ENCODE assay signal across 19 mouse cellular contexts in the genomic region with DNA sequence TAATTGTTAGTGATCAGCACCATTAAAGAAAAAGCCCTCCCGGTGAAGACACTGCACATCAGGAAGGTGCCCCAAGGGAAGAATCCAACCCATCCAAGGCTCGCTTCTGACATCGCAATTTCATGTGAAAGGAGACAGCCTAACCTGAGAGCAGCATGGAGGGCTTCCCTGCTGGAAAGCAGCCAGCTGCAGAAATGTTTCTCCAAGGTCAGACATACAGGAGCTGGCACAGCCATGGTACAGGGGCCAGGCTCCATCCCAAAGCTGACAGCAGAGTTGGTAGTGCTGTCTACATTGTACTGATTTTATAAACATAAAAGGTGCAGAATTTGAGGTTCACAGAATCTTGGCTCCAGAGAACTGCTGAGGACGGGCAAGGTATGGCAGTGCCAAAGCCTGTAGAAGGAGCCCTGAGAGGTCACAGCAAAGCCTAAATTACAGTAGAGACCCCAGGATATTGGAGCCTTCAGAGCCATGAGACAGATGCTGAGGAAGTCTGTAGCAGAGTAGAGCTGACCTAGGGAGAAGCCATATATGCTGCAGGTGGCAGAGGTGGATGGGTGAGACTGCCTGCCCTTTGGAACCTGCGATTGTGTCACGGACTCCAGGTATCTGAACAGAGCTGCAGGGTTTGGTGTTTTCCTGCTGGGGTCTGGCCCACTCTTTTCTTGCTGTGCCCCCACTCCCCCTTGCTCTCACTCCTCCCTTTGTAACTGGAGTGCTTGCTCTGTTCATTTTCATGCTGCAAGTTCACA. TPM values are rescaled to one million over a fixed set of nuclear protein-coding genes. Genes with fewer than 3 reads are reported as not detected.
DNase-seq lines count a peak whose midpoint lies in the region; ATAC-seq and TF ChIP-seq lines count a peak whose summit lies in the region.
"Had no signal": no experiment of that assay in that cellular context is flagged by ENCODE, and none has a peak within 500 bp of the region (broad histone marks: within the 10 kb centered on the region; RNA-seq: fewer than 3 reads in every experiment).

No protein-coding gene starts in this region.

- H3K9ac ChIP-seq in heart, embryonic 15.5 days: no peak overlapping the region
- no peak overlapping the region for H3K9ac ChIP-seq in hindbrain, postnatal 0 days (replicated peaks; ENCODE audit: low read length)
- H3K9ac ChIP-seq in hindbrain, embryonic 14.5 days: no peak overlapping the region
- no peak overlapping the region for H3K9ac ChIP-seq in intestine, embryonic 16.5 days (ENCODE audit: low read depth, low read length)
- H3K9ac ChIP-seq: forebrain, embryonic 13.5 days; forebrain, postnatal 0 days; hindbrain, embryonic 13.5 days had no signal

- no peak overlapping the region for H3K4me2 ChIP-seq in heart, embryonic 15.5 days
- H3K4me2 ChIP-seq in hindbrain, postnatal 0 days (ENCODE audit: low read depth, low read length): no peak overlapping the region
- no peak overlapping the region for H3K4me2 ChIP-seq in hindbrain, embryonic 14.5 days (replicated peaks)
- no peak overlapping the region for H3K4me2 ChIP-seq in intestine, embryonic 16.5 days (ENCODE audit: low read depth, low read length)
- H3K4me2 ChIP-seq: forebrain, embryonic 13.5 days; heart, embryonic 11.5 days; hindbrain, embryonic 13.5 days had no signal

- TF ChIP-seq CTCF in hindbrain, postnatal 0 days (IDR thresholded peaks at IDR 0.05; ENCODE audit: low read depth): no peak

- H3K36me3 ChIP-seq in heart, embryonic 15.5 days: no peaks in the 10 kb centered on the region
- peaks cover 4% of the 10 kb centered on the region; the same call in 1 of the 2 replicates for H3K36me3 ChIP-seq in heart, embryonic 10.5 days
- H3K36me3 ChIP-seq in hindbrain, postnatal 0 days (ENCODE audit: insufficient read depth, low read length): no peaks in the 10 kb centered on the region
- H3K36me3 ChIP-seq in hindbrain, embryonic 14.5 days (replicated peaks; ENCODE audit: control insufficient read depth, insufficient read depth): no peaks in the 10 kb centered on the region
- no peaks in the 10 kb centered on the region for H3K36me3 ChIP-seq in intestine, embryonic 16.5 days (ENCODE audit: control insufficient read depth, insufficient read depth, low read length)

- ATAC-seq in heart, embryonic 15.5 days (replicated peaks; ENCODE audit: insufficient number of reproducible peaks, insufficient read depth, low FRiP score, low read depth): no peak
- ATAC-seq in hindbrain, postnatal 0 days: no peak
- no peak for ATAC-seq in hindbrain, embryonic 14.5 days (ENCODE audit: low FRiP score)
- peak; percentile 75 for ATAC-seq in intestine, embryonic 16.5 days
- ATAC-seq: forebrain, embryonic 13.5 days; forebrain, postnatal 0 days; Patski had no signal

- H3K4me1 ChIP-seq in heart, embryonic 15.5 days (replicated peaks): peaks cover 9% of the 10 kb centered on the region
- H3K4me1 ChIP-seq in heart, embryonic 10.5 days: 0 out of 2 replicates have a peak, but pooled peaks cover 3% of the 10 kb centered on the region
- H3K4me1 ChIP-seq in hindbrain, postnatal 0 days (ENCODE audit: insufficient read depth, low read length): no peaks in the 10 kb centered on the region
- H3K4me1 ChIP-seq in hindbrain, embryonic 14.5 days (replicated peaks; ENCODE audit: control insufficient read depth, insufficient read depth, low read length): no peaks in the 10 kb centered on the region
- peaks cover 7% of the 10 kb centered on the region for H3K4me1 ChIP-seq in intestine, embryonic 16.5 days (ENCODE audit: control insufficient read depth, insufficient read depth, low read length)
- H3K4me1 ChIP-seq: embryonic facial prominence, embryonic 10.5 days; forebrain, embryonic 13.5 days; hindbrain, embryonic 13.5 days had no signal

- WGBS in heart, embryonic 15.5 days: 71% methylated on average over 6 of the region's 6 CpGs
- 84% methylated on average over 6 of the region's 6 CpGs for WGBS in heart, embryonic 10.5 days
- 80% methylated on average over 6 of the region's 6 CpGs for WGBS in hindbrain, postnatal 0 days
- 82% methylated on average over 6 of the region's 6 CpGs for WGBS in hindbrain, embryonic 14.5 days
- 82% methylated on average over 6 of the region's 6 CpGs for WGBS in intestine, embryonic 16.5 days

- no peaks in the 10 kb centered on the region for H3K9me3 ChIP-seq in heart, embryonic 15.5 days (replicated peaks)
- no peaks in the 10 kb centered on the region for H3K9me3 ChIP-seq in heart, embryonic 10.5 days
- H3K9me3 ChIP-seq in hindbrain, postnatal 0 days (ENCODE audit: low read length): no peaks in the 10 kb centered on the region
- no peaks in the 10 kb centered on the region for H3K9me3 ChIP-seq in hindbrain, embryonic 14.5 days (ENCODE audit: control insufficient read depth, low read length)
- H3K9me3 ChIP-seq in intestine, embryonic 16.5 days (ENCODE audit: control insufficient read depth, low read length): no peaks in the 10 kb centered on the region
- H3K9me3 ChIP-seq: embryonic facial prominence, embryonic 10.5 days; forebrain, embryonic 13.5 days; hindbrain, embryonic 13.5 days had no signal

- H3K27me3 ChIP-seq in heart, embryonic 15.5 days: no peaks in the 10 kb centered on the region
- no peaks in the 10 kb centered on the region for H3K27me3 ChIP-seq in heart, embryonic 10.5 days (ENCODE audit: insufficient read depth, poor library complexity, severe bottlenecking)
- H3K27me3 ChIP-seq in hindbrain, postnatal 0 days (ENCODE audit: insufficient read depth, low read length): no peaks in the 10 kb centered on the region
- H3K27me3 ChIP-seq in hindbrain, embryonic 14.5 days (ENCODE audit: control insufficient read depth, insufficient read depth, low read length): no peaks in the 10 kb centered on the region
- no peaks in the 10 kb centered on the region for H3K27me3 ChIP-seq in intestine, embryonic 16.5 days (replicated peaks; ENCODE audit: control insufficient read depth, insufficient read depth, low read length)
- H3K27me3 ChIP-seq: CH12.LX; forebrain, embryonic 13.5 days; hindbrain, embryonic 13.5 days; Patski had no signal

- 0 out of 2 replicates have a peak overlapping the region, but pooled peaks have one; percentile 1 for H3K27ac ChIP-seq in heart, embryonic 15.5 days
- H3K27ac ChIP-seq in heart, embryonic 10.5 days: no peak overlapping the region
- H3K27ac ChIP-seq in hindbrain, postnatal 0 days: no peak overlapping the region
- H3K27ac ChIP-seq in hindbrain, embryonic 14.5 days: no peak overlapping the region
- H3K27ac ChIP-seq in intestine, embryonic 16.5 days (ENCODE audit: low read length): no peak overlapping the region
- H3K27ac ChIP-seq: embryonic facial prominence, embryonic 10.5 days; forebrain, embryonic 13.5 days; hindbrain, embryonic 13.5 days had no signal

- H3K4me3 ChIP-seq in heart, embryonic 15.5 days: no peak overlapping the region
- no peak overlapping the region for H3K4me3 ChIP-seq in heart, embryonic 10.5 days
- no peak overlapping the region for H3K4me3 ChIP-seq in hindbrain, postnatal 0 days (ENCODE audit: low read length)
- no peak overlapping the region for H3K4me3 ChIP-seq in hindbrain, embryonic 14.5 days (replicated peaks; ENCODE audit: low read length)
- H3K4me3 ChIP-seq in intestine, embryonic 16.5 days (ENCODE audit: low read length): no peak overlapping the region
- H3K4me3 ChIP-seq: embryonic facial prominence, embryonic 10.5 days; forebrain, embryonic 13.5 days; hindbrain, embryonic 13.5 days had no signal

- peak; percentile 16 for DNase-seq in adrenal gland, postnatal 25 days
- DNase-seq in adrenal gland, adult 2 months: no peak
- no peak for DNase-seq in heart, embryonic 10.5 days (ENCODE audit: low spot score)
- DNase-seq in hindbrain, postnatal 0 days (ENCODE audit: low spot score): peak; percentile 17
- DNase-seq in hindbrain, embryonic 14.5 days (ENCODE audit: low spot score): no peak
- DNase-seq in spleen, postnatal 36 days (ENCODE audit: low spot score in 2 of 2): no peak
- DNase-seq: cerebellum, adult 2 months; forebrain, postnatal 0 days; gastrocnemius, postnatal 14 days; kidney, adult 18-20 months; kidney, postnatal 10 days had no signal

RNA-seq across cellular contexts. Expression of gene Atf3, which starts 18.1 kb away (rescaled TPM):
- total RNA-seq in adrenal gland, postnatal 25 days (2021): 0.67 TPM in 1 of 2 replicates, not detected in the other
- 1 to 10 TPM; 3.0 to 3.6 TPM for total RNA-seq in adrenal gland, adult 2 months (2021)
- polyA plus RNA-seq in adrenal gland, adult 2 months (2012; rRNA removed): 1.1 and 2.8 TPM in 2 replicates
- polyA plus RNA-seq in heart, embryonic 15.5 days (2015; fragmentation: Nextera tagmentation; extraction: Ambion mirVana): 14.0 and 14.3 TPM in 2 replicates
- polyA plus RNA-seq in heart, embryonic 10.5 days (2016; fragmentation: Nextera tagmentation; extraction: Ambion mirVana): 8.0 and 13.5 TPM in 2 replicates
- 1.6 and 1.8 TPM in 2 replicates for total RNA-seq in hindbrain, postnatal 0 days (2014; rRNA removed)
- polyA plus RNA-seq in hindbrain, postnatal 0 days (2015; fragmentation: Nextera tagmentation; extraction: Ambion mirVana): 1.7 and 1.8 TPM in 2 replicates
- 1.4 and 1.8 TPM in 2 replicates for polyA plus RNA-seq in hindbrain, embryonic 14.5 days (2014; fragmentation: Nextera tagmentation; extraction: Ambion mirVana)
- 4.1 and 5.6 TPM in 2 replicates for polyA plus RNA-seq in intestine, embryonic 16.5 days (2015; fragmentation: Nextera tagmentation; extraction: Ambion mirVana)

Comparison
In these comparisons a context has a peak if more than half of its experiments do, and no peak if none do; other contexts are left out.
1. DNase-seq: peak in adrenal gland, postnatal 25 days (single experiment) and hindbrain, postnatal 0 days (single experiment); none in adrenal gland, adult 2 months (single experiment), heart, embryonic 10.5 days (single experiment), hindbrain, embryonic 14.5 days (single experiment) and spleen, postnatal 36 days (0 of 2).